Mouse (Mus musculus) gastrocnemius, adult 8-10 months (tissue): ENCODE data around the gene Olfr325. TPM values are rescaled to one million over a fixed set of nuclear protein-coding genes. Genes with fewer than 3 reads are reported as not detected.
A peak's percentile ranks its signal among the peaks of the same experiment; 100 is the strongest.
"Not testable (repeated sequence)": the region's sequence is repeated elsewhere in the genome, so short reads cannot be mapped to it uniquely, and the experiment has no call there.

Experiments used
- DNase-seq, 2 experiments: peaks; one replicate each; pipeline ENCODE4 v3.0.0; 2022; ENCODE audit warnings: low spot score in 2 of 2
- total RNA-seq, 4 experiments: library from RNA; stranded (reverse); gene quantifications; 2 replicates each; pipeline ENCODE4 v1.2.4; 2022

Olfr325 gene
- total RNA-seq: not detected

DNA sequence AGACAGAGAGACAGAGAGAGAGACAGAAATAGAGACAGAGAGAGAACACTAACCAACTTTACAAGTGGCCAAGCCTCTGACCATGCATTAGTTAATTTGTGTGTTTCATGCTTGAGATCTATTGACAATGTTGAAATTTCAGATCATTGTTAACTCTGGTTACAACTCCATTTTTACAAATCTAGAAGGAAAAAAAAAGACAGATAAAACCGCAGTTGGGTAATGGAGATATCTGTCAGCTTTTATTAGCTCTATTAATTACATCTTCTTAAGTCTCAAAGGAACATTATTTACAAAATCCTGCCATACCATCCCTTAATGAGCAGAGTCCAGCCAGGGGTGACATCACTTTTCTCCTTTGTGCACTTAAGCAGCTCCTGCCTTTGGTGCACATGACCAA, at the start of gene Olfr325:
TSS of gene Olfr325 (plus strand) at position 301 of the 400 bp plus-strand sequence.
- no peak for DNase-seq

- not testable (repeated sequence) for DNase-seq
These were observed 42.8 kb upstream of the Olfr325 start, which contains the start of gene Olfr330 for GRCm38 (mm10) chr11:58534736-58535135. Olfr330 (minus strand) TSS chr11:58534836.

DNA sequence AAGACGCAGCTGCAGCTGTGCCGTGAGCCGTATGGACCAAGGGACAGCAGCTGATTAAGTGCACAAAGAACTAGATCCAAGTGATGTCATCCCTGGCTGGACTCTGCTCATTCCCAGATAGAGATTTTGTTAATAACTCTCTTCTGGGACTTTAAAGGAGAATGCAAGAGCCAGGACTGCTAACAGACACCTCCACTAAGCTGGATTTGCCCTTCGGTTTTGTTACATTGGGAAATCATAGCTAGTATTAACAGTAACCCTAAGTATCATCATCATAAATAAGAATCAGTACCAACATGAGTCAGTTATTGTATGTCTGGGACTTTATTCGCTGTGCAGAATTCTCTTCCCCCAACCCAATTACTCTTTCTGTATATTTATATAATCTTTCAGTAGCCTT, 31.2 kb upstream of the Olfr325 start, which contains the start of gene Olfr329-ps:
TSS of gene Olfr329-ps (minus strand) at position 101 of the 400 bp plus-strand sequence.
- no peak for DNase-seq

DNA sequence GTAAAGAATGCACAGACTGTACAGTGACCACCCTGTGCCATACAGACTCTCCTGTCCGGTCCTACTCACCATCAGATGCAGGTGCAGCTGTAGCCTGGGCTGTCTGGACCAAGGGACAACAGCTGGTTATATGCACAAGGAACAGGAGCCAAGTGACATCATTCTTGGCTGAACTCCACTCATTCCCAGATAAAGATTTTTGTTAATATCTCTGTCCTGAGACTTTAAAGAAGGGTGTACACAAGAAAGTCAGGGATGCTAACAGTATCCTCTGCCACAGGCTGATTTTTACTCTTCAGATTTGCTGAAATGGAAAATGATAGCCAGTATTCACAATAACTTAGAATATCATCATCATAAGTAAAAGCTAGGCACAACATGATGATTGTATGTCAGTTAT, 22.0 kb upstream of the Olfr325 start, which contains the start of gene Olfr328:
TSS of gene Olfr328 (minus strand) at position 101 of the 400 bp plus-strand sequence.
- DNase-seq: no peak

GRCm38 (mm10) chr11:58570405-58570804, 7.1 kb upstream of the Olfr325 start, which contains the start of gene Olfr224:
Olfr224 (minus strand) TSS chr11:58570553.
- peak in 1 of 2 experiments; percentile 5 for DNase-seq

DNA sequence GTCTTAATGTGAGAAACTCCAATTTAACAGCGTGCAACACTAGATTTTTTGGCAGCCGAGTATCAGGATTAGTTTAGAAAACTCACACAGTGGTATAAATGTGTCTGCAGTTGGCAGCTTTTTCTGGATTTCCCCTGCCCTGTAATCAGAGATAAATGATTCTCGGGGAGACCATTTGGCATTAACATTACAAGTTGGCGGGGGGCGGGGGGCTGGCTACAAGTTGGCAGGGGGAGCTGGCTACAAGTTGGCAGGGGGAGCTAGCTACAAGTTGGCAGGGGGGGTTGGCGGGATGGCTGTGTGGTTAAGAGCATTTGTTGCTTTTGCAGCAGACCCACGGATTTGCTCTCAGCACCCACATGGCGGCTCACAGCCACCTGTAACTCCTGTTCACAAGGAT, 1.1 kb downstream of the Olfr325 start:
- DNase-seq: no peak

- no peak for DNase-seq
These were observed 10.4 kb downstream of the Olfr325 start for GRCm38 (mm10) chr11:58587898-58588348.

DNA sequence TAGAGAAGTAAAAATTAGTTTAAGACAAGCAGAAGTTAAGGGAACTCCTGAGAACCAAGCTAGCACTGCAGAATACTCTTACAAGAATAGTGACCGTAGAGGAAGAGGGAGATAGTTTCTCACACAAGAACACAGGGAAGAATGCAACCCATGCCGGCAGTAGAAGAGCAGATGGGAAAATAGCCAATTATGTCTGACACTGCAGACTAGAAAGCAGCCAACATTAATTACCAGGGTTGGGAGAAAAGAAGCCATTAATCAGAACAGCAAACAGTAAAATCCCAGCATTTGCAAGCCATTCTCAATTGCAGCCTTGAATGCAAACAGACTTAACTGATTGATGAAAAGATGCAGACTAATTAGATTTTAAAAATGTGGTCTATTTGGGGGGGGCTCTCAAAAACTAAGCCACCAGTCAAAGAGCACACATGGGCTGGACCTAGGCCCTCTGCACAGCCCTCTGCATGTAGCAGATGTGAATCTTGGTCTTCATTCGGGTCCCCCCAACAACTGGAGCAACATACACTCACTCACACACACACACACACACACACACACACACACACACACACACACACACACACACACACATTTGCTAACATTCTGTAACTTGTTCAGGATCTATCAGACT, 11.2 kb downstream of the Olfr325 start:
- no peak for DNase-seq

GRCm38 (mm10) chr11:58594814-58595213, 17.3 kb downstream of the Olfr325 start, which contains the start of gene Olfr324:
Olfr324 (plus strand) TSS chr11:58595114.
- DNase-seq: no peak

GRCm38 (mm10) chr11:58597837-58598236, 20.3 kb downstream of the Olfr325 start:
- DNase-seq: no peak

DNA sequence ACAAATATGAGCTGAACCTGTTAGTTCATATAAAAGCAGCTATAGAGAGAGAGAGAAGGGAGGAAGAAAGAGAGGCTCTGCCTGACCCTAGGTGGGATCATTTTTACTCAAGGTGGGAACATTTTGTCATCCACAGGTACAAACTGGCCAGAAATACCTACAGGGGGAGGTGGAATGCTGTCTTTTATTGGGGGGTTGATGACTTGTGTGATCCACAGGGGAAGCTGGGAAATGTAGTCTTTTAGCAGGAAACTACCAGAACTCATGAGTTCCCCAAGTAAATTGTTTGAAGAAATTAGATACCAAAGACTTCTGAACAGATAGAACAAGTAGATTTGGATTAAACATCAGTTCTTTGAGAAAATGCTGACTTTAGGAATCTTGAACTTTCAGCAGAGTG, 24.5 kb downstream of the Olfr325 start:
- no peak for DNase-seq

GRCm38 (mm10) chr11:58602800-58603560, 25.4 kb downstream of the Olfr325 start:
- DNase-seq: no peak

GRCm38 (mm10) chr11:58604688-58605087, 27.2 kb downstream of the Olfr325 start:
- DNase-seq: no peak

DNA sequence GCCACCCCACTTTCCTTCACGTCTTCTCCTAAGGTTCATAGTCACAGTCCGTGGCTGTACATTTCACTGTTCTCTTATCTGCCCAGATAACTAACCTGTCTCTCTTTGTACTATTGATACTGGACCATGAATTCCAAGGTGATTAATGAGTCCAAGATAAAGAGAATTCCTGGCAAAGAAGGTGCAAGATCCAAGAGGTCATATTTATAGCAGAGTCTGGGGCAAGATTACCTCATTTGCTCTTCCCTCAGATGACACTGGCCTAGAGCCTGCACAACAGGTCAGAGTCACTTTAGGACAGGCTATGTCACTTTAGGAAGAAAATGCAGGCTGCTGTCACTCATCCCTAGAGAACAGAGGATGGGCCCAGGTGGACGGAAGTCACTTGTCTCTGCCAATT, 27.7 kb downstream of the Olfr325 start:
- no peak for DNase-seq

DNA sequence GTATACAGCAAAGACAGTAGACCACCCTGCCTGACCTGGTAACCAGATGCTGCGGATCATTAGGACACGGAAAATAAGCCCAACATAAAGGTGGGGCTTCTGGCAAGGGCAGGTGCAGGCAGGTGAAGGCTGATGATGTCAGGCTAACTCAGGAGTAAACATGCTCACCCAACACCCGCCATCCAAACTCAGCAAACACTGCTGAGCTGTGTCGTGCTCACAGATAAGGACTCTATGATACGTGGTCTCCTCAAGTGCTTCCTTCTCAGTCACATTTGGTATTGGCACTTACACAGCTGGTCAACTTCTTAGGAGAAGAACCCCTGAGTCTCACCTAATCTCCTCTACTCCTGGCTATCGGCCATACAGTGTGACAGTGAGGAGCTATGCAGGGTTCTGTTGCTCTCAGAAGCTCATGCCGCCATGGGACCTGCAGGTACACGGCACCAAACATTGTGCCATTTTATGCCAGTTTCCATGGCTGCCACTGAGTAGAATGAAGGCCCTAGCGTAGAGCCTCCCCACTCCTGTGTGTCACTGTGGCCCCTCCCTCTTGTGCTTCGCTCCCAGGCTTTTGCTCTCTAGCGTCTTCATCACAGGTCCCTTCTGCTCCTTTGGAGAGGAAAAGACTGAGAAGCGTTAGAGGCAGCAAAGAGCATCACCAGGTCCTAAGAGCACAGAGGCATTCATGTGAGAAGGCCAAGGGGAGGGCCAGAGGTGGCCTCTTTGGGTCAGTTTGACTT, 28.8 kb downstream of the Olfr325 start:
- DNase-seq: no peak

DNA sequence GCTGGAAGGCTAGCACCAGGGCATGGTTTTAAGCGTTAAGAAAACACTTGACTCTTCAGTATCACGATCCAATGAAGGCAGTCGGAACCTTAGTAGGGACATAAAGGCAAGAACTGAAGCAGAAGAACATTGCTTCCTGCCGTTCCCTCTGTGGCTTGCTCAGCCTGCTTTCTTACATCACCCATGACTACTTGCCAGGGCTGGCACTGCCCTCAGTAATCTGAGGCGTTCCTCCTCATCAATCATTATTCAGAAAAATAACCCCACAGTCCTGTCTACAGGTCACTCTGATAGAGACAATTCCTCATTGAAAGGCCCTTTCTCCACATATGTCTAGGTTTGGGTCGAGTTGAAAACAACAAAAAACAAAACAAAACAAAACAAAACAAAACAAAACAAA, 29.5 kb downstream of the Olfr325 start:
- DNase-seq: no peak

DNA sequence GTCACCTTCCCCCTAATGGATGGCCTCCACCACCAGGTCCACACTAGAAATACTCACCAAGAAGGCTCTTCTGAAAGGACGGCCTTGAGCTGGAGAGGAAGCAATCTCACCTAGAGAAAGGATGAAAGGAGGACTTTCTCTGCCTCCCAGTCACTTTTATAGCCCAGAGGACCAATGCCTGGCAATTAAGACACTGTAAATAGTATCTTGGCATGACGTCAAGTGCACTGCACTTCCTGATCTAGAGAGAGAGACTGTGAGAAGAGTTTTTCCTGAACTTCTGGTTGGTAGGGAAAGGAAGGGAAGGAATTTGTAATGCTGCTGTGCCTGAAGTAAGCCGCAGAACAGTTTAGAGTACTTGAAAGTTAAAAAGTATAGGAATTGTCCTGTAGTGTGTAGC, 35.8 kb downstream of the Olfr325 start:
- no peak for DNase-seq

GRCm38 (mm10) chr11:58614526-58614925, 37.0 kb downstream of the Olfr325 start:
- DNase-seq: no peak

DNA sequence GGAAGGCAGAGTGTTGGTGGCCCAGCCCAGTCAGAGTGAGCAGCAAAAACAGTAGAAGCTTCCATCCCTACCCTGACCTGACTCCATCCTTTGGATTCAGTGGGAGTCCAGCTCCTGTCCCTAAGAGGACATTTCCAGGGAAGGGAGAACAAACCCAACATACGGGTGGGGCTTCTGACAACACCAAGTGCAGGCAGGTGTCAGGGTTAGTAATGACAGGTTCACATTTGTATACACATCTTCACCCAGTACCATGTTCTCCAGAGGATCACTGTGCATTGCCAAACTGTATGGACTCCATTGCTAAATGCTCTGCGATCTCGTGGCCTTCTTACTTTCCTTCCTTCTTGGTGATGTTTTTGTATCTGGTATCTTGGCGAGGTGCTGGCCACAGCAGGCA, 38.4 kb downstream of the Olfr325 start, which contains the start of gene 2210407C18Rik:
TSS of gene 2210407C18Rik (minus strand) at position 101 of the 400 bp plus-strand sequence.
- no peak for DNase-seq

DNA sequence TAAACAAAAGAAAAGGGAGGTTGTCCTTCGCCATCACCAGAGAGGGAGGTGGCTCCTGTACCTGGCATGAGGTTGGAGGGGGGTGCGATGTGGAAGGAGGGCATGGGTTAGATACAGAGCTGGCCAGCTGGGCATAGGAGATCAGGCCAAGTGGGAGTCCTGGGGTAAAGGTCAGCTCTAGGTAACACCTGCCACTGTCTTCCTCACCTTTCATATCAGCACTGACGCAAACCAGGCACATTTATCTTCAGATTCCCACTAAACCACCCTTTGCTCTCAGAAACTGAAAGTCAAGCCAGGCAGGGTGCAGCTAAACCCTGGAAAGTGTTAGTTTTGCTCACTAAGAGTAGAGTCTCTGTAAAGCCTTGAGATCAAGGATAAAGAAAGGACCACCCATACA, 40.8 kb downstream of the Olfr325 start:
- no peak for DNase-seq

- no peak for DNase-seq
These were observed 41.3 kb downstream of the Olfr325 start for GRCm38 (mm10) chr11:58618793-58619192.

DNA sequence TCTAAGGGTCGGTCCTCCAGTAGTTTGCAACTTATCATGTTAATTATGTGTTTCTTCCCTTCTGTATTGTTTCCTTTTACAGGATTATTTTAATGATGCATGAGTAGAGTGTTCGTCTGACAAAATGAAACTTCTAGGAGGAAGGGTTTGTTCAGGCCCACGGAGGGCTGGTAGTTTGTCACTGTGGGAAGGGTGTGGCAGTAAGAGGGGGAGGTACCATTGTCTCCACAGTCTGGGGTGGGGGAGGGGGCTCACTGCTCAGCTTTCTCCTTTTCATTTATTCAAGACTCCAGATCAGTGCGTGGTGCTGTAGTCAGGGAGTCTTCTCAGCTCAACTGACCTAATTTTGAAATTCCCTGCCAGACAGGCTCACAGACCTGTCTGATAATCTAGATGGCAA, 48.6 kb downstream of the Olfr325 start:
- DNase-seq: no peak
